Mouse (Mus musculus) erythroblast, adult 5-6 weeks (primary cell): ENCODE results near the gene Phf24. TPM values are rescaled to one million over a fixed set of nuclear protein-coding genes. Genes with fewer than 3 reads are reported as not detected.

Experiments used
- ATAC-seq: replicated peaks from 2 replicates; pipeline ENCODE4 v1.8.0; 2016; ENCODE audit warnings: moderate number of reproducible peaks, mild to moderate bottlenecking, moderate TSS enrichment, inconsistent platforms; ENCODE audit not compliant: poor library complexity, low FRiP score, severe bottlenecking
- total RNA-seq, 2 experiments: library from RNA; stranded (forward) in 1 of 2; stranded (reverse) in 1 of 2; fragments of 150-400 nt in 1 of 2; fragments of 200-764, 138-1000 nt in 1 of 2; gene quantifications; 2 replicates each; pipeline versions ENCODE4 v1.2.3 to v1.2.4; 2015 to 2017; ENCODE audit warnings: low replicate concordance in 2 of 2

The Phf24 gene
- total RNA-seq, 2 experiments from 2014 or later = 5.8 TPM; not detected in 1

GRCm38 (mm10) chr4:42948527-42948926, 32.1 kb downstream of the Phf24 start:
- ATAC-seq = no peak

- no peak for ATAC-seq
These were observed 32.7 kb downstream of the Phf24 start for GRCm38 (mm10) chr4:42949051-42949675.

- ATAC-seq = peak; percentile 78
These were observed 33.2 kb downstream of the Phf24 start, which contains the start of gene Dnajb5 for GRCm38 (mm10) chr4:42949676-42950051. TSS of gene Dnajb5 (plus strand) at chr4:42949814.

GRCm38 (mm10) chr4:42950065-42950558, 33.7 kb downstream of the Phf24 start:
- no peak for ATAC-seq

- no peak for ATAC-seq
These were observed 35.0 kb downstream of the Phf24 start for GRCm38 (mm10) chr4:42951206-42952195.

GRCm38 (mm10) chr4:42952563-42952962, 36.1 kb downstream of the Phf24 start:
- ATAC-seq = no peak

- no peak for ATAC-seq
These were observed 37.1 kb downstream of the Phf24 start for GRCm38 (mm10) chr4:42953435-42954094.

- 0 out of 2 replicates have a peak, but pooled peaks have one; percentile 19 for ATAC-seq
These were observed 37.8 kb downstream of the Phf24 start for GRCm38 (mm10) chr4:42954297-42954696.

GRCm38 (mm10) chr4:42955200-42955599, 38.7 kb downstream of the Phf24 start:
- ATAC-seq = no peak

- ATAC-seq = no peak
These were observed 40.1 kb downstream of the Phf24 start for GRCm38 (mm10) chr4:42956581-42956980.

- no peak for ATAC-seq
These were observed 40.8 kb downstream of the Phf24 start for GRCm38 (mm10) chr4:42957306-42957705.

- no peak for ATAC-seq
These were observed 41.5 kb downstream of the Phf24 start for GRCm38 (mm10) chr4:42957979-42958378.

GRCm38 (mm10) chr4:42958942-42959341, 42.5 kb downstream of the Phf24 start:
- ATAC-seq = no peak

GRCm38 (mm10) chr4:42959382-42959781, 42.9 kb downstream of the Phf24 start:
- ATAC-seq = no peak

- peak; percentile 68 for ATAC-seq
These were observed 45.1 kb downstream of the Phf24 start for GRCm38 (mm10) chr4:42961592-42961991.

GRCm38 (mm10) chr4:42963480-42963879, 47.0 kb downstream of the Phf24 start:
- ATAC-seq = no peak

- ATAC-seq = peak; percentile 79
These were observed 48.7 kb downstream of the Phf24 start for GRCm38 (mm10) chr4:42965039-42965719.

GRCm38 (mm10) chr4:42969304-42969703, 52.8 kb downstream of the Phf24 start, which contains the start of gene 1700022I11Rik:
TSS of gene 1700022I11Rik (plus strand) at chr4:42969604.
- no peak for ATAC-seq

- ATAC-seq = no peak
These were observed 56.5 kb downstream of the Phf24 start for GRCm38 (mm10) chr4:42972952-42973351.
